Mouse (Mus musculus) embryonic facial prominence, embryonic 13.5 days (tissue): ENCODE results near the gene 2010111I01Rik. TPM values are rescaled to one million over a fixed set of nuclear protein-coding genes. Genes with fewer than 3 reads are reported as not detected.

Source experiments
- ATAC-seq: fragments of 200-750 bp; cut with Nextera tagmentation; 2 replicates; pipeline ENCODE4 v1.8.0; 2017; ENCODE audit warnings: low read depth; ENCODE audit not compliant: insufficient number of reproducible peaks, insufficient read depth, low FRiP score, low TSS enrichment
- H3K27ac ChIP-seq: fragments of 300-500 bp; sonication (generic); 2 replicates; pipeline ENCODE4 v1.5.1; 2015; ENCODE audit warnings: moderate library complexity, mild to moderate bottlenecking, inconsistent platforms
- H3K27me3 ChIP-seq: fragments of 300-500 bp; sonication (generic); 2 replicates; pipeline ENCODE4 v1.6.1; 2015; ENCODE audit warnings: mild to moderate bottlenecking, inconsistent platforms
- H3K36me3 ChIP-seq: fragments of 300-500 bp; sonication (generic); 2 replicates; pipeline ENCODE4 v1.6.1; 2015; ENCODE audit warnings: mild to moderate bottlenecking, inconsistent platforms
- H3K4me1 ChIP-seq: fragments of 300-500 bp; sonication (generic); 2 replicates; pipeline ENCODE4 v1.6.1; 2015; ENCODE audit warnings: inconsistent platforms
- H3K4me2 ChIP-seq: fragments of 300-500 bp; sonication (generic); 2 replicates; pipeline ENCODE4 v1.6.1; 2015; ENCODE audit warnings: moderate library complexity, mild to moderate bottlenecking, inconsistent platforms
- H3K4me3 ChIP-seq: fragments of 300-500 bp; sonication (generic); 2 replicates; pipeline ENCODE4 v1.5.1; 2015; ENCODE audit warnings: mild to moderate bottlenecking, inconsistent platforms
- H3K9ac ChIP-seq: fragments of 300-500 bp; sonication (generic); 2 replicates; pipeline ENCODE4 v1.6.1; 2015; ENCODE audit warnings: mild to moderate bottlenecking, inconsistent platforms
- H3K9me3 ChIP-seq: fragments of 300-500 bp; sonication (generic); 2 replicates; pipeline ENCODE4 v1.6.1; 2016; ENCODE audit warnings: inconsistent platforms
- WGBS: fragments of 180-500 bp; shearing (Covaris S2); methylation state at CpG from one replicate; pipeline ENCODE4 v1.1.7; 2015; ENCODE audit warnings: mixed read lengths; 5-methylcytosine and 5-hydroxymethylcytosine counted together
- polyA plus RNA-seq: library from polyadenylated mRNA; unstranded; fragments of >200 nt; fragmentation: Nextera tagmentation; extraction: Ambion mirVana; gene quantifications from 2 replicates; pipeline ENCODE4 v1.2.1, GENCODE M21; 2015

The 2010111I01Rik gene
- polyA plus RNA-seq, 1 experiment from 2014 or later: 254 TPM

DNA sequence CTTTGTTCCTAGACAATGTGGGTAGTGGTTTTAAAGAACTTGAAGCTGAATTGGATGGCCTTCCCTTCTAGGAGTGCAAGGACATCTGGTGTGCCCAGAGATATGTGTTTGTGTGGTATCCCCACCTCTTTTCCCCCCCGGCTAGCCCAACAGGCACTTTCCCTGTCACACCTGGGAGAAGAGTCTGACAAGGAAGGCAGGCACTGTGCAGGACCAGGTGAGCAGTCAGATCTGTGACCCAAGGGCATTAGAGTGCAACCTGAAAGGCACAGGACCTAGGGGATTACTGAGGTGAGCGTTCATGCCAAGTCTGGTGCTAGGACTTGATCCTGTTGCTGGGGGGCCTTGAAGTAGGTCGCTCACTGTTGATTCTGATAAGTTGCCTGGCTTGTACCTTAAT lies 277.0 kb downstream of the 2010111I01Rik start:
- no peak for ATAC-seq
- peak overlapping the region; percentile 95 for H3K27ac ChIP-seq
- peak overlapping the region; percentile 82 for H3K4me2 ChIP-seq
- peak overlapping the region; percentile 84 for H3K9ac ChIP-seq
- H3K9me3 ChIP-seq: no peaks in the 10 kb centered on the region
- 47% methylated on average over 3 of the region's 3 CpGs for WGBS
- H3K4me3 ChIP-seq: peak overlapping the region; percentile 62
- H3K27me3 ChIP-seq: no peaks in the 10 kb centered on the region
- H3K4me1 ChIP-seq: peaks cover 63% of the 10 kb centered on the region
- H3K36me3 ChIP-seq: 0 out of 2 replicates have a peak, but pooled peaks cover 4% of the 10 kb centered on the region

- H3K9me3 ChIP-seq: no peaks in the 10 kb centered on the region
- H3K27ac ChIP-seq: peak overlapping the region; percentile 95
- H3K9ac ChIP-seq: peak overlapping the region; percentile 84
- peak overlapping the region; percentile 62 for H3K4me3 ChIP-seq
- H3K27me3 ChIP-seq: no peaks in the 10 kb centered on the region
- H3K4me2 ChIP-seq: peak overlapping the region; percentile 82
- WGBS: 45% methylated on average over 10 of the region's 10 CpGs
- no peak for ATAC-seq
- H3K4me1 ChIP-seq: peaks cover 71% of the 10 kb centered on the region
- H3K36me3 ChIP-seq: 0 out of 2 replicates have a peak, but pooled peaks cover 4% of the 10 kb centered on the region
Measured at GRCm38 (mm10) chr13:63242401-63243192, 277.9 kb downstream of the 2010111I01Rik start.

- peak overlapping the region; percentile 86 for H3K27ac ChIP-seq
- peak overlapping the region; percentile 82 for H3K4me2 ChIP-seq
- ATAC-seq: no peak
- peaks cover 10% of the 10 kb centered on the region; the same call in 1 of the 2 replicates for H3K36me3 ChIP-seq
- peaks cover 75% of the 10 kb centered on the region for H3K4me1 ChIP-seq
- H3K9ac ChIP-seq: peak overlapping the region; percentile 74
- H3K9me3 ChIP-seq: no peaks in the 10 kb centered on the region
- WGBS: 58% methylated on average over 5 of the region's 5 CpGs
- no peaks in the 10 kb centered on the region for H3K27me3 ChIP-seq
- H3K4me3 ChIP-seq: peak overlapping the region; percentile 62
Measured at GRCm38 (mm10) chr13:63243586-63243985, 278.9 kb downstream of the 2010111I01Rik start.

GRCm38 (mm10) chr13:63244425-63244824 lies 279.7 kb downstream of the 2010111I01Rik start:
- no peak for ATAC-seq
- H3K9me3 ChIP-seq: no peaks in the 10 kb centered on the region
- peaks cover 73% of the 10 kb centered on the region for H3K4me1 ChIP-seq
- H3K36me3 ChIP-seq: peaks cover 12% of the 10 kb centered on the region
- H3K4me3 ChIP-seq: peak overlapping the region; percentile 62
- H3K9ac ChIP-seq: peak overlapping the region; percentile 74
- H3K27ac ChIP-seq: peak overlapping the region; percentile 86
- no peaks in the 10 kb centered on the region for H3K27me3 ChIP-seq
- WGBS: 41% methylated on average over 3 of the region's 3 CpGs
- H3K4me2 ChIP-seq: peak overlapping the region; percentile 82

GRCm38 (mm10) chr13:63245218-63245617 lies 280.5 kb downstream of the 2010111I01Rik start:
- H3K9me3 ChIP-seq: no peaks in the 10 kb centered on the region
- H3K4me2 ChIP-seq: peak overlapping the region; percentile 82
- peak overlapping the region; percentile 62 for H3K4me3 ChIP-seq
- ATAC-seq: no peak
- H3K27me3 ChIP-seq: no peaks in the 10 kb centered on the region
- WGBS: 34% methylated on average over 9 of the region's 9 CpGs
- peaks cover 17% of the 10 kb centered on the region for H3K36me3 ChIP-seq
- H3K4me1 ChIP-seq: peaks cover 80% of the 10 kb centered on the region
- H3K27ac ChIP-seq: peak overlapping the region; percentile 86
- peak overlapping the region; percentile 65 for H3K9ac ChIP-seq

DNA sequence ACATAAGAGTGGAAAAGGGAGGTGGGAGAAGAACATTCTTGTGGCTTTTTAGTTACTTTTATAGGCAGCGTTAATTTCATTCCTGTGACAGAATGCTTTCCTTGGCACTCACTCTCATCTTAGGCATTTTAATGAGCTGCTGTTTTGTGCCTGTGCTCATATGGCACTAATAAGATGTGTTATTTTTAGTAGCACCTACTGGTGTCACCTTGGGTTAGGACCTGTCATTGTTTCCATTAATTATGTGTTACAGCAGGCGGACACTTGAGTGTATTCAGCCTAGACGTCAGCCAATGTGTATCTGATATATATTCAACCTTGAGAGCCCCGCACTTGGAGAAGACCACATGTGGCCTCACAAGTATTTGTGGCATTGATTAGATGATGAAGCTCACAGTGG lies 281.1 kb downstream of the 2010111I01Rik start:
- Histone ChIP-seq H3K4me3 (peak overlapping the region; percentile 62), H3K9ac (peak overlapping the region; percentile 65), H3K4me1 (peaks cover 86% of the 10 kb centered on the region), H3K4me2 (peak overlapping the region; percentile 82), H3K27ac (peak overlapping the region; percentile 86), H3K36me3 (peaks cover 21% of the 10 kb centered on the region), H3K27me3 (no peaks in the 10 kb centered on the region), H3K9me3 (no peaks in the 10 kb centered on the region)
- no peak for ATAC-seq
- 45% methylated on average over 4 of the region's 4 CpGs for WGBS

DNA sequence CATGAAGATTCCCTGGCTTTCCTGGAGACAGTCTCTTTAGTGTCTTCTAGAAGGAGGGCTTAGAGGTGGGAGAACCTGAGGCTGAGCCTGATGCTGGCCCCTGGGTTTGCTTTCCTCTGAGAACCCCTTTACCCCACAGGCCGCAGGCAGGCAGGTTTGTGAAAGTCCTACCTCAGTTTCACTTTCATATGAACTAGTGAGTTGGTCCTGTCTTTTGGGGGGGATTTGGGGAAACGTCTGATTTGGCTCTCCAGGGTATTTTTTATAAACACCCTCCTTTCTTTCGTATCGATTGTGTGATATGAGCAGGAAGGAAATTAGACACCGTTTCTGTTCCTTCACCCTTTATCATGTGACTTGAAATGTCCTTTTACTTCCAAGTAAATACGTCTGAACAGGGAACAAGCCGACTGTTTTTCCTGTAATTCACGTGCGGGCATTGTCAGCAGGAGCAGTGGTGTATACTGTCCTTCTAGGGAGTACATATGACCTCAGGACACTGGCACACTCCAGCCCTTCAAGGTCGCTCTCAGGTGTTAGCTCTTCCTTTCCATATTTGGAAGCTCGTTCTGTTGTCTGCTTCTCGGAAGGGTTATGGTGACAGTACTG lies 281.7 kb downstream of the 2010111I01Rik start:
- Histone ChIP-seq H3K36me3 (peaks cover 21% of the 10 kb centered on the region), H3K4me1 (peaks cover 91% of the 10 kb centered on the region), H3K27ac (peak overlapping the region; percentile 86), H3K9me3 (no peaks in the 10 kb centered on the region), H3K9ac (peak overlapping the region; percentile 65), H3K4me2 (peak overlapping the region; percentile 82), H3K4me3 (peak overlapping the region; percentile 62), H3K27me3 (no peaks in the 10 kb centered on the region)
- ATAC-seq: no peak
- WGBS: 48% methylated on average over 12 of the region's 12 CpGs

DNA sequence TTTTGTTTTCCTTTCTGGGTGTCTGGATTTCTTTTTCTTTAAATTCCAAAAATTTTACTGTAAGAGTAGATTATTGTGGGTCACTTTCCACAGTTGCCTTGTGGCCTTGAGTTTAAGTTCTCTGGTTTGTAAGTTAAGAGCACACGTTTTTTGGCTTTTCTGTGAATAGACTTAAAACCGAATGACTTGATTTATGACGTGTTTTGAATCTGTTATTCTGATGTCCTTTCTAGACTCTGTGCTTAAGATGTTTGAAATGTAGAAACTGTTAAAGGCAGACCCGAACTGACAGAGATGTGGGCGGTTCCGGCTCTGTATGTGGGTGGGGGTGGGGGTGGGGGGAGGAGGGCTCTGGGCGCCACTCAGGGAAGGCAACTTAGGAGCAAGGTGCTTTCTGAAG lies 282.3 kb downstream of the 2010111I01Rik start:
- H3K9me3 ChIP-seq: no peaks in the 10 kb centered on the region
- H3K9ac ChIP-seq: peak overlapping the region; percentile 61
- WGBS: 53% methylated on average over 7 of the region's 7 CpGs
- ATAC-seq: no peak
- peaks cover 91% of the 10 kb centered on the region for H3K4me1 ChIP-seq
- peak overlapping the region; percentile 86 for H3K27ac ChIP-seq
- H3K27me3 ChIP-seq: no peaks in the 10 kb centered on the region
- peak overlapping the region; percentile 82 for H3K4me2 ChIP-seq
- H3K36me3 ChIP-seq: peaks cover 21% of the 10 kb centered on the region
- peak overlapping the region; percentile 62 for H3K4me3 ChIP-seq

DNA sequence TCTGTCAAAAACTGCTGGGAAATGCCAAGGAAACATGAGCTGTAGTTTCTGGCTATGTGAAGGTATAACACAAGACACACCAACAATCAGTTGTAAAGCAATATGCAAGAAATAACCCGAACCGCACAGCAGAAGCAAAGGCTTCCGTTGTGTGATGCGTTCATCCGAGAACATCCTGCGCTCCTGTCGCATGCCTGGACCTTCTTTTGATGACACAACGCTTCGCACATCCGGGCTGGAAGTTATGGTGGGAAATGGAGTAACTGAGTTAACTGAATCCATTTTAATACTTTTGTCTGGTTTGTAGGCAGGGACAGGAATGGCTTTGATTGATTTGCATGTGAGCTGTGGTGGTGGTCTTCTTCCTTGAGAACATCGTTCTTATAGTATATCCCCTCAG lies 282.9 kb downstream of the 2010111I01Rik start:
- H3K27me3 ChIP-seq: no peaks in the 10 kb centered on the region
- H3K4me1 ChIP-seq: peaks cover 90% of the 10 kb centered on the region
- H3K4me2 ChIP-seq: peak overlapping the region; percentile 82
- ATAC-seq: no peak
- WGBS: 71% methylated on average over 11 of the region's 11 CpGs
- peaks cover 21% of the 10 kb centered on the region for H3K36me3 ChIP-seq
- H3K9me3 ChIP-seq: no peaks in the 10 kb centered on the region
- H3K4me3 ChIP-seq: peak overlapping the region; percentile 0
- H3K27ac ChIP-seq: peak overlapping the region; percentile 86
- H3K9ac ChIP-seq: peak overlapping the region; percentile 61

DNA sequence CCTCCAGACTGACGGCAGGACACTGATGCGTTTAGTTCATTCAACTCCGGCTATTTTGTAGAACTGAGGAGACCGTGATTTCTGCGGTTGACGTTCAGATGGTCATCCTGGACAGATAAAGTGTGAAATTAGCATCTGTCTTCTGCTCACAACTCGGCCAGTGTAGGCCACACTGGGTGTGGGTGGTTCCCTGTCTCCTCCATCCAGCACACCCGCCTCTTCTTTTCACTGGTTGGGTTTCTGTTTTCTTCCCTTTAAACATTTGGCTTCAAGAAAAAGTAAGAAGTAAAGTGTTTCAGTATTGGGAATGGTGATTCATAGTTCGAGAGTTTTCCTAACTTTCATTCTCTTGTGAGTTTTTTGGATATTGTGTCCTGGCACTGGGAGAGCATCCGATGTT lies 283.6 kb downstream of the 2010111I01Rik start:
- H3K9ac ChIP-seq: peak overlapping the region; percentile 61
- peaks cover 21% of the 10 kb centered on the region for H3K36me3 ChIP-seq
- peak overlapping the region; percentile 0; the same call in 1 of the 2 replicates for H3K4me3 ChIP-seq
- H3K4me2 ChIP-seq: peak overlapping the region; percentile 82
- no peak for ATAC-seq
- 87% methylated on average over 10 of the region's 10 CpGs for whole genome bisulfite sequencing
- peak overlapping the region; percentile 86 for H3K27ac ChIP-seq
- peaks cover 91% of the 10 kb centered on the region for H3K4me1 ChIP-seq
- no peaks in the 10 kb centered on the region for H3K27me3 ChIP-seq
- H3K9me3 ChIP-seq: no peaks in the 10 kb centered on the region

- WGBS: 80% methylated on average over 7 of the region's 7 CpGs
- peak overlapping the region; percentile 82 for H3K4me2 ChIP-seq
- H3K27me3 ChIP-seq: no peaks in the 10 kb centered on the region
- peaks cover 26% of the 10 kb centered on the region for H3K36me3 ChIP-seq
- peaks cover 90% of the 10 kb centered on the region for H3K4me1 ChIP-seq
- no peaks in the 10 kb centered on the region for H3K9me3 ChIP-seq
- ATAC-seq: no peak
- peak overlapping the region; percentile 83 for H3K27ac ChIP-seq
- peak overlapping the region; percentile 61 for H3K9ac ChIP-seq
- peak overlapping the region; percentile 12; the same call in 1 of the 2 replicates for H3K4me3 ChIP-seq
Measured at GRCm38 (mm10) chr13:63249171-63249570, 284.5 kb downstream of the 2010111I01Rik start.
